Mouse (Mus musculus): ENCODE data around the gene Avpr1b. TPM values are rescaled to one million over a fixed set of nuclear protein-coding genes. Genes with fewer than 3 reads are reported as not detected.
"Not testable (repeated sequence)": the region's sequence is repeated elsewhere in the genome, so short reads cannot be mapped to it uniquely, and the experiment has no call there.

Gene Avpr1b
- polyA plus RNA-seq, 1 experiment from 2014 or later: not detected

- WGBS: 41% methylated on average over 11 of the region's 11 CpGs
- H3K9me3 ChIP-seq (ENCODE audit: low read length); H3K4me1 ChIP-seq (ENCODE audit: insufficient read depth, low read depth, low read length); DNase-seq (ENCODE audit: low spot score); H3K9ac ChIP-seq (replicated peaks; ENCODE audit: low read depth); H3K27ac ChIP-seq (ENCODE audit: low read length); H3K27me3 ChIP-seq (replicated peaks; ENCODE audit: insufficient read depth, low read length); H3K36me3 ChIP-seq (ENCODE audit: insufficient read depth, low read length); H3K4me3 ChIP-seq (ENCODE audit: low read depth, low read length); H3K4me2 ChIP-seq (replicated peaks; ENCODE audit: low read depth, low read length); ATAC-seq: not testable (repeated sequence)
- peak; percentile 44 for TF ChIP-seq CTCF (IDR thresholded peaks at IDR 0.05)
These were observed 33.0 kb upstream of the Avpr1b start for GRCm38 (mm10) chr1:131566056-131566455.

GRCm38 (mm10) chr1:131569721-131570120, 29.3 kb upstream of the Avpr1b start:
- ATAC-seq (no peak), DNase-seq (ENCODE audit: low spot score) (no peak)
- Histone ChIP-seq H3K36me3 (ENCODE audit: insufficient read depth, low read length) (no peaks in the 10 kb centered on the region), H3K27me3 (replicated peaks; ENCODE audit: insufficient read depth, low read length) (no peaks in the 10 kb centered on the region), H3K9ac (replicated peaks; ENCODE audit: low read depth) (no peak overlapping the region), H3K27ac (ENCODE audit: low read length) (no peak overlapping the region), H3K4me2 (replicated peaks; ENCODE audit: low read depth, low read length) (no peak overlapping the region), H3K4me1 (ENCODE audit: insufficient read depth, low read depth, low read length) (no peaks in the 10 kb centered on the region), H3K9me3 (ENCODE audit: low read length) (no peaks in the 10 kb centered on the region), H3K4me3 (ENCODE audit: low read depth, low read length) (no peak overlapping the region)
- TF ChIP-seq CTCF (IDR thresholded peaks at IDR 0.05) (no peak), EP300 (IDR thresholded peaks at IDR 0.05) (no peak)
- 81% methylated on average over 6 of the region's 6 CpGs for WGBS

- no peaks in the 10 kb centered on the region for H3K4me1 ChIP-seq (ENCODE audit: insufficient read depth, low read depth, low read length)
- H3K27ac ChIP-seq (ENCODE audit: low read length): no peak overlapping the region
- TF ChIP-seq CTCF (IDR thresholded peaks at IDR 0.05): no peak
- no peak for TF ChIP-seq EP300 (IDR thresholded peaks at IDR 0.05)
- no peak overlapping the region for H3K4me2 ChIP-seq (replicated peaks; ENCODE audit: low read depth, low read length)
- H3K36me3 ChIP-seq (ENCODE audit: insufficient read depth, low read length): no peaks in the 10 kb centered on the region
- DNase-seq (ENCODE audit: low spot score): no peak
- no peak for ATAC-seq
- H3K27me3 ChIP-seq (replicated peaks; ENCODE audit: insufficient read depth, low read length): no peaks in the 10 kb centered on the region
- no peak overlapping the region for H3K4me3 ChIP-seq (ENCODE audit: low read depth, low read length)
- H3K9ac ChIP-seq (replicated peaks; ENCODE audit: low read depth): no peak overlapping the region
- H3K9me3 ChIP-seq (ENCODE audit: low read length): no peaks in the 10 kb centered on the region
- 88% methylated on average over 4 of the region's 4 CpGs for WGBS
These were observed 28.6 kb upstream of the Avpr1b start for GRCm38 (mm10) chr1:131570391-131570790.

- no peak overlapping the region for H3K4me2 ChIP-seq (replicated peaks; ENCODE audit: low read depth, low read length)
- no peaks in the 10 kb centered on the region for H3K9me3 ChIP-seq (ENCODE audit: low read length)
- no peak overlapping the region for H3K27ac ChIP-seq (ENCODE audit: low read length)
- no peaks in the 10 kb centered on the region for H3K27me3 ChIP-seq (replicated peaks; ENCODE audit: insufficient read depth, low read length)
- H3K9ac ChIP-seq (replicated peaks; ENCODE audit: low read depth): no peak overlapping the region
- no peaks in the 10 kb centered on the region for H3K36me3 ChIP-seq (ENCODE audit: insufficient read depth, low read length)
- H3K4me1 ChIP-seq (ENCODE audit: insufficient read depth, low read depth, low read length): no peaks in the 10 kb centered on the region
- ATAC-seq (peak; percentile 59; the same call in 1 of the 2 replicates), DNase-seq (ENCODE audit: low spot score) (peak; percentile 93)
- TF ChIP-seq EP300 (IDR thresholded peaks at IDR 0.05): no peak
- TF ChIP-seq CTCF (IDR thresholded peaks at IDR 0.05): no peak
- no peak overlapping the region for H3K4me3 ChIP-seq (ENCODE audit: low read depth, low read length)
- 92% methylated on average over 14 of the region's 14 CpGs for WGBS
These were observed 25.3 kb upstream of the Avpr1b start for GRCm38 (mm10) chr1:131573721-131574120.

- Histone ChIP-seq H3K36me3 (ENCODE audit: insufficient read depth, low read length) (no peaks in the 10 kb centered on the region), H3K27me3 (replicated peaks; ENCODE audit: insufficient read depth, low read length) (no peaks in the 10 kb centered on the region), H3K27ac (ENCODE audit: low read length) (no peak overlapping the region), H3K4me3 (ENCODE audit: low read depth, low read length) (no peak overlapping the region), H3K4me2 (replicated peaks; ENCODE audit: low read depth, low read length) (no peak overlapping the region), H3K4me1 (ENCODE audit: insufficient read depth, low read depth, low read length) (no peaks in the 10 kb centered on the region), H3K9me3 (ENCODE audit: low read length) (no peaks in the 10 kb centered on the region), H3K9ac (replicated peaks; ENCODE audit: low read depth) (no peak overlapping the region)
- WGBS: 82% methylated on average over 17 of the region's 17 CpGs
- ATAC-seq: no peak
- TF ChIP-seq EP300 (IDR thresholded peaks at IDR 0.05) (no peak), CTCF (IDR thresholded peaks at IDR 0.05) (no peak)
- no peak for DNase-seq (ENCODE audit: low spot score)
These were observed 19.9 kb upstream of the Avpr1b start for GRCm38 (mm10) chr1:131578943-131579680.

- H3K27me3 ChIP-seq (replicated peaks; ENCODE audit: insufficient read depth, low read length): no peaks in the 10 kb centered on the region
- no peak for ATAC-seq
- no peak overlapping the region for H3K4me3 ChIP-seq (ENCODE audit: low read depth, low read length)
- no peaks in the 10 kb centered on the region for H3K9me3 ChIP-seq (ENCODE audit: low read length)
- H3K4me2 ChIP-seq (replicated peaks; ENCODE audit: low read depth, low read length): no peak overlapping the region
- no peak overlapping the region for H3K9ac ChIP-seq (replicated peaks; ENCODE audit: low read depth)
- no peaks in the 10 kb centered on the region for H3K36me3 ChIP-seq (ENCODE audit: insufficient read depth, low read length)
- DNase-seq (ENCODE audit: low spot score): no peak
- TF ChIP-seq CTCF (IDR thresholded peaks at IDR 0.05) (no peak), EP300 (IDR thresholded peaks at IDR 0.05) (no peak)
- WGBS: 41% methylated on average over 4 of the region's 4 CpGs
- no peak overlapping the region for H3K27ac ChIP-seq (ENCODE audit: low read length)
- H3K4me1 ChIP-seq (ENCODE audit: insufficient read depth, low read depth, low read length): no peaks in the 10 kb centered on the region
These were observed 18.6 kb upstream of the Avpr1b start for GRCm38 (mm10) chr1:131580389-131580788.
